Mouse (Mus musculus): ENCODE data around the gene Ankra2. TPM values are rescaled to one million over a fixed set of nuclear protein-coding genes. Genes with fewer than 3 reads are reported as not detected.

Ankra2 gene
- total RNA-seq, 2 experiments from 2014 or later = 21.6 to 42.4 TPM

Other genes starting within 250 kb of the Ankra2 start
- 0.79 and 1.1 TPM in 2 replicates for gene Arhgef28, start 56.6 kb upstream of the Ankra2 start, total RNA-seq (2014; fragmentation: Nextera tagmentation)
- gene Arhgef28, start 56.6 kb upstream of the Ankra2 start, total RNA-seq (2017) = 1.5 and 2.0 TPM in 2 replicates
- gene Utp15, start within 50 bp of the Ankra2 start, total RNA-seq (2014; fragmentation: Nextera tagmentation) = 34.4 and 45.7 TPM in 2 replicates
- gene Utp15, start within 50 bp of the Ankra2 start, total RNA-seq (2017) = 57.2 and 67.9 TPM in 2 replicates
- gene Gm21976, start 16.8 kb downstream of the Ankra2 start, total RNA-seq (2014; fragmentation: Nextera tagmentation) = not detected in 2 replicates
- not detected in 2 replicates for gene Gm21976, start 16.8 kb downstream of the Ankra2 start, total RNA-seq (2017)
- 1,176 and 1,210 TPM in 2 replicates for gene Btf3, start 53.9 kb downstream of the Ankra2 start, total RNA-seq (2014; fragmentation: Nextera tagmentation)
- 2,564 and 2,726 TPM in 2 replicates for gene Btf3, start 53.9 kb downstream of the Ankra2 start, total RNA-seq (2017)
- not detected in 2 replicates for gene Foxd1, start 91.2 kb downstream of the Ankra2 start, total RNA-seq (2014; fragmentation: Nextera tagmentation)
- not detected in 2 replicates for gene Foxd1, start 91.2 kb downstream of the Ankra2 start, total RNA-seq (2017)
- 0.66 TPM in 1 of 2 replicates, not detected in the other for gene Gm10320, start 228.9 kb downstream of the Ankra2 start, total RNA-seq (2014; fragmentation: Nextera tagmentation)
- 1.2 TPM in 1 of 2 replicates, not detected in the other for gene Gm10320, start 228.9 kb downstream of the Ankra2 start, total RNA-seq (2017)

All from megakaryocyte-erythroid progenitor cell, adult 5-6 weeks (primary cell).